Mouse (Mus musculus): ENCODE measurements around the gene Ppp1r12a. TPM values are rescaled to one million over a fixed set of nuclear protein-coding genes. Genes with fewer than 3 reads are reported as not detected.

The Ppp1r12a gene
- polyA plus RNA-seq, 1 experiment from 2014 or later, result 76.0 TPM

- no peaks in the 10 kb centered on the region for H3K9me3 ChIP-seq
- H3K4me2 ChIP-seq, result no peak overlapping the region
- H3K4me1 ChIP-seq, result no peaks in the 10 kb centered on the region; the same call in 1 of the 2 replicates
- H3K36me3 ChIP-seq (replicated peaks), result no peaks in the 10 kb centered on the region
- no peak overlapping the region for H3K9ac ChIP-seq
- no peak for ATAC-seq (replicated peaks)
- H3K27me3 ChIP-seq (replicated peaks), result no peaks in the 10 kb centered on the region
- H3K4me3 ChIP-seq, result no peak overlapping the region
- WGBS, result 80% methylated on average over 11 of the region's 11 CpGs
- no peak overlapping the region for H3K27ac ChIP-seq
Measured at GRCm38 (mm10) chr10:108299828-108300227, 137.8 kb downstream of the Ppp1r12a start.

GRCm38 (mm10) chr10:108300843-108301242 lies 138.8 kb downstream of the Ppp1r12a start:
- H3K36me3 ChIP-seq (replicated peaks), result no peaks in the 10 kb centered on the region
- no peaks in the 10 kb centered on the region for H3K27me3 ChIP-seq (replicated peaks)
- WGBS, result 12% methylated on average over 19 of the region's 19 CpGs
- H3K4me2 ChIP-seq, result peak overlapping the region; percentile 36
- ATAC-seq (replicated peaks), result peak; percentile 62
- no peak overlapping the region for H3K9ac ChIP-seq
- no peaks in the 10 kb centered on the region for H3K9me3 ChIP-seq
- no peaks in the 10 kb centered on the region; the same call in 1 of the 2 replicates for H3K4me1 ChIP-seq
- H3K4me3 ChIP-seq, result no peak overlapping the region
- H3K27ac ChIP-seq, result no peak overlapping the region

GRCm38 (mm10) chr10:108307772-108308171 lies 145.8 kb downstream of the Ppp1r12a start:
- WGBS, result 57% methylated on average over 11 of the region's 11 CpGs
- Histone ChIP-seq H3K9me3 (no peaks in the 10 kb centered on the region), H3K27me3 (replicated peaks) (no peaks in the 10 kb centered on the region), H3K9ac (no peak overlapping the region), H3K4me3 (no peak overlapping the region), H3K36me3 (replicated peaks) (no peaks in the 10 kb centered on the region), H3K4me1 (peaks cover 5% of the 10 kb centered on the region; the same call in 1 of the 2 replicates), H3K27ac (no peak overlapping the region), H3K4me2 (peak overlapping the region; percentile 15; the same call in 1 of the 2 replicates)
- no peak for ATAC-seq (replicated peaks)

- H3K36me3 ChIP-seq (replicated peaks), result no peaks in the 10 kb centered on the region
- H3K9ac ChIP-seq, result no peak overlapping the region
- ATAC-seq (replicated peaks), result no peak
- H3K27ac ChIP-seq, result no peak overlapping the region
- WGBS, result 88% methylated on average over 5 of the region's 5 CpGs
- H3K9me3 ChIP-seq, result no peaks in the 10 kb centered on the region
- peaks cover 5% of the 10 kb centered on the region; the same call in 1 of the 2 replicates for H3K4me1 ChIP-seq
- no peak overlapping the region for H3K4me2 ChIP-seq
- H3K27me3 ChIP-seq (replicated peaks), result no peaks in the 10 kb centered on the region
- H3K4me3 ChIP-seq, result no peak overlapping the region
Measured at GRCm38 (mm10) chr10:108310195-108310594, 148.2 kb downstream of the Ppp1r12a start.

- 84% methylated on average over 3 of the region's 3 CpGs for WGBS
Measured at GRCm38 (mm10) chr10:108311396-108311795, 149.4 kb downstream of the Ppp1r12a start.

GRCm38 (mm10) chr10:108313845-108314244 lies 151.9 kb downstream of the Ppp1r12a start:
- Histone ChIP-seq H3K4me3 (no peak overlapping the region), H3K9me3 (no peaks in the 10 kb centered on the region), H3K4me2 (no peak overlapping the region), H3K36me3 (replicated peaks) (no peaks in the 10 kb centered on the region), H3K27ac (no peak overlapping the region), H3K9ac (no peak overlapping the region), H3K4me1 (no peaks in the 10 kb centered on the region), H3K27me3 (replicated peaks) (no peaks in the 10 kb centered on the region)
- ATAC-seq (replicated peaks), result no peak
- WGBS, result 74% methylated on average over 6 of the region's 6 CpGs

More at GRCm38 (mm10) chr10:108311396-108311795, 149.4 kb downstream of the Ppp1r12a start:
- Histone ChIP-seq H3K9ac (no peak overlapping the region), H3K4me3 (no peak overlapping the region), H3K4me1 (peaks cover 5% of the 10 kb centered on the region; the same call in 1 of the 2 replicates), H3K9me3 (no peaks in the 10 kb centered on the region), H3K36me3 (replicated peaks) (no peaks in the 10 kb centered on the region), H3K27ac (no peak overlapping the region), H3K27me3 (replicated peaks) (no peaks in the 10 kb centered on the region), H3K4me2 (no peak overlapping the region)
- no peak for ATAC-seq (replicated peaks)

- Histone ChIP-seq H3K4me1 (no peaks in the 10 kb centered on the region), H3K9me3 (no peaks in the 10 kb centered on the region), H3K27ac (no peak overlapping the region), H3K4me2 (no peak overlapping the region), H3K9ac (no peak overlapping the region), H3K4me3 (no peak overlapping the region), H3K27me3 (replicated peaks) (no peaks in the 10 kb centered on the region), H3K36me3 (replicated peaks) (no peaks in the 10 kb centered on the region)
- no peak for ATAC-seq (replicated peaks)
- WGBS, result 91% methylated on average over 8 of the region's 8 CpGs
Measured at GRCm38 (mm10) chr10:108314396-108314795, 152.4 kb downstream of the Ppp1r12a start.

GRCm38 (mm10) chr10:108315236-108315635 lies 153.2 kb downstream of the Ppp1r12a start:
- Histone ChIP-seq H3K9ac (no peak overlapping the region), H3K4me2 (no peak overlapping the region), H3K4me1 (no peaks in the 10 kb centered on the region), H3K4me3 (no peak overlapping the region), H3K9me3 (no peaks in the 10 kb centered on the region), H3K27me3 (replicated peaks) (no peaks in the 10 kb centered on the region), H3K36me3 (replicated peaks) (no peaks in the 10 kb centered on the region), H3K27ac (no peak overlapping the region)
- WGBS, result 94% methylated on average over 7 of the region's 7 CpGs
- ATAC-seq (replicated peaks), result no peak

GRCm38 (mm10) chr10:108328356-108328755 lies 166.4 kb downstream of the Ppp1r12a start:
- 95% methylated on average over 7 of the region's 7 CpGs for WGBS

GRCm38 (mm10) chr10:108328983-108329382 lies 167.0 kb downstream of the Ppp1r12a start:
- no peaks in the 10 kb centered on the region for H3K36me3 ChIP-seq (replicated peaks)
- H3K4me2 ChIP-seq, result no peak overlapping the region
- peaks cover 20% of the 10 kb centered on the region for H3K4me1 ChIP-seq
- peaks cover 24% of the 10 kb centered on the region for H3K27me3 ChIP-seq (replicated peaks)
- H3K9ac ChIP-seq, result no peak overlapping the region
- WGBS, result 89% methylated on average over 12 of the region's 12 CpGs
- no peak overlapping the region for H3K4me3 ChIP-seq
- no peak for ATAC-seq (replicated peaks)
- no peak overlapping the region for H3K27ac ChIP-seq
- no peaks in the 10 kb centered on the region for H3K9me3 ChIP-seq

More at GRCm38 (mm10) chr10:108328356-108328755, 166.4 kb downstream of the Ppp1r12a start:
- Histone ChIP-seq H3K4me1 (peaks cover 16% of the 10 kb centered on the region), H3K27me3 (replicated peaks) (peaks cover 24% of the 10 kb centered on the region), H3K27ac (no peak overlapping the region), H3K4me3 (no peak overlapping the region), H3K36me3 (replicated peaks) (no peaks in the 10 kb centered on the region), H3K9ac (no peak overlapping the region), H3K4me2 (no peak overlapping the region), H3K9me3 (no peaks in the 10 kb centered on the region)
- ATAC-seq (replicated peaks), result no peak

- no peak overlapping the region for H3K27ac ChIP-seq
- 85% methylated on average over 5 of the region's 5 CpGs for WGBS
- H3K27me3 ChIP-seq (replicated peaks), result peaks cover 24% of the 10 kb centered on the region
- H3K4me1 ChIP-seq, result peaks cover 20% of the 10 kb centered on the region
- H3K36me3 ChIP-seq (replicated peaks), result no peaks in the 10 kb centered on the region
- H3K9me3 ChIP-seq, result no peaks in the 10 kb centered on the region
- H3K9ac ChIP-seq, result no peak overlapping the region
- ATAC-seq (replicated peaks), result no peak
- H3K4me2 ChIP-seq, result no peak overlapping the region
- H3K4me3 ChIP-seq, result no peak overlapping the region
Measured at GRCm38 (mm10) chr10:108329771-108330170, 167.8 kb downstream of the Ppp1r12a start.

- Histone ChIP-seq H3K36me3 (replicated peaks) (no peaks in the 10 kb centered on the region), H3K9me3 (no peaks in the 10 kb centered on the region), H3K9ac (no peak overlapping the region), H3K4me2 (peak overlapping the region; percentile 99), H3K4me3 (peak overlapping the region; percentile 68), H3K27me3 (replicated peaks) (peaks cover 24% of the 10 kb centered on the region), H3K27ac (no peak overlapping the region), H3K4me1 (peaks cover 20% of the 10 kb centered on the region)
- ATAC-seq (replicated peaks), result no peak
- WGBS, result 7% methylated on average over 10 of the region's 10 CpGs
Measured at GRCm38 (mm10) chr10:108330964-108331363, 169.0 kb downstream of the Ppp1r12a start.

- Histone ChIP-seq H3K9ac (peak within 1 kb of the TSS; percentile 45), H3K36me3 (replicated peaks) (no peaks in the 10 kb centered on the region), H3K27me3 (replicated peaks) (peaks cover 24% of the 10 kb centered on the region), H3K4me3 (peak within 1 kb of the TSS; percentile 68), H3K4me1 (peaks cover 20% of the 10 kb centered on the region), H3K4me2 (peak within 1 kb of the TSS; percentile 99), H3K9me3 (no peaks in the 10 kb centered on the region), H3K27ac (no peak within 1 kb of the TSS)
- WGBS, result under 1% methylated on average over 81 of the region's 85 CpGs
- ATAC-seq (replicated peaks), result peak; percentile 89
Measured at GRCm38 (mm10) chr10:108331784-108332561, 170.0 kb downstream of the Ppp1r12a start, which contains the start of gene Pawr. Gene Pawr (plus strand): TSS chr10:108332121.

Data from midbrain, embryonic 15.5 days (tissue).